16 mouse cellular contexts compared by ENCODE assay signal in the genomic region with DNA sequence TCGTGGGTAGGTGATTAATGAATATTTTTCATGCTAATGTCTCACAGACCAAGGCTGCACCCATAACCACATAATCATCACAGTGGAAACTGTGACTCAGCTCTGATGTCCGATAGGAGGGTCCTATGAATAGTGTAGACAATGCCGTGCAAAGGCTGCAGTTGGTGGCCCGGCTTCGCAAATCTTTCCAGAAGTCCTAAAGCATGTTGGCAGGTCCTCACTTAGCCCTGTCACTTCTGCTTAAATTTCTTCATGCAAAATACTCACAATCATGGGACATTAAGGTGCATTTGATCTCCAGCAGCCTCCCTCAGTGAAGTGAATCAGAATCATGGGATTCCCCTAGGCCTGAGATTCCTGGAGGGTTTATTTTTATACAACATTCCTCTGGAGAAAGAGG.
"Had no signal": no experiment of that assay in that cellular context is flagged by ENCODE, and none has a peak within 500 bp of the region (broad histone marks: within the 10 kb centered on the region; RNA-seq: fewer than 3 reads in every experiment).

No protein-coding gene starts in this region.

- H3K4me1 ChIP-seq: liver, embryonic 13.5 days; lung, embryonic 15.5 days; megakaryocyte, embryonic 14.5 days; midbrain, embryonic 15.5 days had no signal

- DNase-seq: kidney, postnatal 36 days; layer of hippocampus, adult 9-11 months; liver; liver, embryonic 13.5 days; liver, postnatal 0 days; lung, postnatal 14 days; right cerebral cortex, adult 18-20 months; right cerebral cortex, postnatal 25 days had no signal

- H3K27ac ChIP-seq: kidney, postnatal 0 days; limb, embryonic 12.5 days; liver, embryonic 13.5 days; lung, embryonic 15.5 days; macrophage; midbrain, embryonic 15.5 days; neural tube, embryonic 13.5 days had no signal

- H3K9ac ChIP-seq: limb, embryonic 12.5 days; liver, embryonic 13.5 days; liver, postnatal 0 days; lung, embryonic 15.5 days; midbrain, embryonic 15.5 days; neural tube, embryonic 13.5 days had no signal

- H3K27me3 ChIP-seq: liver, embryonic 13.5 days; lung, embryonic 15.5 days; megakaryocyte, embryonic 14.5 days; midbrain, embryonic 15.5 days; neural tube, embryonic 13.5 days had no signal

- H3K36me3 ChIP-seq: limb, embryonic 12.5 days; liver, embryonic 13.5 days; lung, embryonic 15.5 days; midbrain, embryonic 15.5 days; neural tube, embryonic 13.5 days had no signal

- H3K4me2 ChIP-seq: limb, embryonic 12.5 days; liver, embryonic 13.5 days; lung, embryonic 15.5 days; midbrain, embryonic 11.5 days; midbrain, embryonic 15.5 days; neural tube, embryonic 13.5 days had no signal

- H3K4me3 ChIP-seq: limb, embryonic 12.5 days; liver, embryonic 13.5 days; lung, embryonic 15.5 days; megakaryocyte, embryonic 14.5 days; midbrain, embryonic 15.5 days; neural tube, embryonic 13.5 days had no signal

- H3K9me3 ChIP-seq: limb, embryonic 12.5 days; liver, embryonic 13.5 days; lung, embryonic 15.5 days; midbrain, embryonic 15.5 days; neural tube, embryonic 13.5 days had no signal

- ATAC-seq: liver, postnatal 0 days; midbrain, embryonic 15.5 days had no signal
